Mouse (Mus musculus) olfactory bulb, adult 2 months (tissue): ENCODE data around the gene Shank2.

Experiments
- CTCF ChIP-seq: fragments of 200-500 bp; IDR thresholded peaks from 2 replicates; pipeline ENCODE4 v1.5.1; 2012; ENCODE audit warnings: low read depth, mild to moderate bottlenecking, low read length, moderate library complexity; ENCODE audit not compliant: insufficient read depth
- POLR2A ChIP-seq: fragments of 200-500 bp; IDR thresholded peaks from 2 replicates; pipeline ENCODE4 v1.6.1; 2012; ENCODE audit warnings: mild to moderate bottlenecking, low read depth, low read length, moderate library complexity; ENCODE audit not compliant: insufficient read depth

GRCm38 (mm10) chr7:144325603-144326002 lies 323.9 kb downstream of the Shank2 start:
- TF ChIP-seq POLR2A = no peak
- TF ChIP-seq CTCF = no peak
